Mouse (Mus musculus): Measurements from ENCODE around the gene Zbtb22.

Zbtb22 gene

DNA sequence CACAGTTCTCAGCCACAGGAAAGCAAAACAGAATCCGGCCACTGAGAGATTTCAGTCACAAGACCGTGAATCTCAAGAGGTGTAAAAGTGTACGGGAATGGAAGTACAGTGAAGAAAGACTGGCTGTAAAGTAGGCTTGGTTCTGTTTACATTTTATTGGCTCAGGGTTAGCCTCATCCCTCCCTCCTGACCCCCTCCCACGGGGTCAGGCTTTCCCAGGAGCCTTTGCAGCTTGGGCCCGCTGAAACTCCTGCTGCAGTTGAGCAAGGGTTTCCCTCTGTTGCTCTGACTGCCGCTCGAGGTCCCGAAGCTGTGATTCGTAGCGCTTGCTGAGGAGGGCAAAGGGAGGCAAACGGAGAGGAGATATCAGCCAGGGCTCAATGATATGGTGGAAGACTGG lies 23.1 kb downstream of the Zbtb22 start:
- POLR2A ChIA-PET, result interaction anchor here (1.9 to 20.4 kb wide), 11 partner anchors 8 to 179 kb away, joined by 5 to 528 read pairs (median 26); partner anchors contain the start of genes B3galt4 (in 4 of the 4), Rps18 (in 3 of the 4), Vps52 (in 3 of the 4) and Rgl2 (in 2 of the 4)
- CTCF ChIA-PET, result interaction anchor here in 2 of 4 experiments (0.7 to 2.0 kb wide), 5 partner anchors 8 to 44 kb away, joined by 3 to 8 read pairs (median 4); no protein-coding TSS in a partner anchor

DNA sequence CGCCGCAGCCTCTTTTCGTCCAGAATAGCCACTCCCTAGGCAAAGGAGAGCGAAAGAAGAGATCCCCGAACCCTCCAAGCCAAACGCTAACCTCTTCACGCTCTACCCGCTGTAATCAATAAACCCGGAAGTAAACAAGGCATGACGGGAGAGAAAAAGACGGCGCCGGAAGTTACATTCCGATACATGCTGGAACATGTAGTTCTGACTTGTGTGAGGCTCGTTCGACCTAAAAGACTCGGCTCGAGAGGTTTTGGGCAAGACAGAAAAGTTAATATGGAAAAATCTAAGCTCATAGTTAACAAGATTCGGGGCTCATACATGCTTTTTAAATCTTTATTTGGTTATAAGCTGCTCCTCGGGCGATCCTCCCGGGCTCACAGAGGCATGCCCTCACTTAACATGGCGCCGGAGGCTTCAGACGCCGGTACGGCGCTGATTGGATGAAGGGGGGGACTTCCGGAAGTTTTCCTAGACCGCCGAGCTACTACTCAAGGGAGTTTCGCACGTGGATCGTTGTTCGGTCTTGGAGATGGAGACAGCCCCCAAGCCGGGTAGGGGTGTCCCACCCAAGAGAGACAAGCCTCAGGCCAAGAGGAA lies 24.6 kb downstream of the Zbtb22 start, which contains the start of the genes Pfdn6 and Wdr46:
Gene Pfdn6 (minus strand): TSS at position 138 of the 600 bp plus-strand sequence.
Gene Wdr46 (plus strand): TSS at position 455 of the 600 bp plus-strand sequence.
- POLR2A ChIA-PET, result interaction anchor here (0.6 to 20.4 kb wide), 47 partner anchors 10 to 1068 kb away, joined by 3 to 528 read pairs (median 4); partner anchors contain the start of genes B3galt4 (in 4 of the 4), Rps18 (in 4 of the 4), Vps52 (in 4 of the 4) and Daxx (in 2 of the 4)

DNA sequence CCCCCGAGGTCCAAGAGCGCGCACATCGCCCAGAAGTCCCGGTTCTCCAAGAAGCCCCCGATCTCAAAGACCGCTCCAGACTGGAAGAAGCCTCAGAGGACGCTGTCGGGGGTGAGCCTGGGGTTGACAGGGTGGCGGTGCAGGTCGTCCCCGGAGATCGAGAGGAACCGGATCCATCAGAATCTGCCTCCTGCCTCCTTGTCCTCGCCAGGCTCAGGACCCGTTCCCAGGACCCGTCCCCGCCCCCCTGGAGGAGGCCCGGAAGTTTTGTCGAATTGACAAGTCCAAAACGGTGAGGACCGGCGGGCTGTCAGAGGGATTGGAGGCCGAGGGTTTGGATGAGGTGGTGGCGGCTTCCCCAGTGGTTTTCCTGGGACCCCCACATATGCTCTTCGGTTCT lies 25.3 kb downstream of the Zbtb22 start:
- ChIA-PET CTCF (interaction anchor here in 3 of 4 experiments (0.6 to 2.0 kb wide), 7 partner anchors 9 to 76 kb away, joined by 3 to 4 read pairs (median 3); partner anchors contain the start of gene B3galt4 (in 1 of the 3)), POLR2A (interaction anchor here (0.7 to 20.4 kb wide), 39 partner anchors 9 to 645 kb away, joined by 3 to 528 read pairs (median 5); partner anchors contain the start of genes B3galt4 (in 4 of the 4), Rps18 (in 4 of the 4), Vps52 (in 4 of the 4) and Daxx (in 2 of the 4))

More for the DNA sequence above, 24.6 kb downstream of the Zbtb22 start, which contains the start of the genes Pfdn6 and Wdr46:
- CTCF ChIA-PET, result interaction anchor here in 3 of 4 experiments (0.6 to 2.0 kb wide), 9 partner anchors 9 to 75 kb away, joined by 3 to 8 read pairs (median 3); partner anchors contain the start of gene B3galt4 (in 1 of the 3)

DNA sequence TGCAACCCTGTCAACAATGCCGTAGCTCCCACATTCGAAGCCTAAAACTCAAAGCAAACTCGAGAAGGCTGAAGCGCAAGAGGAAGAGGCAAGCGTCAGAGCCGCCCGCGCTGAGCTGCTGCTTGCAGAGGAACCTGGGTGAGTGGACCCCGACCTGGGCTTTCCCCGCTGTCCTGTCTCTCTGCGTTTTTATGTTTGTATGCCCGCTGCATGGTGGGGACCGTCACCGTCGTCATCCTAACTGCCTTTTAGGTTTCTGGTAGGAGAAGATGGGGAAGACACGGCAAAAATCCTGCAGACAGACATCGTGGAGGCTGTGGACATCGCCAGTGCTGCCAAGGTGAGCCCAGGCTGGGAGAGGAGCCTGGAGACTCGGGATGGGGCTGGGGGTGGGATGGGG lies 25.7 kb downstream of the Zbtb22 start:
- CTCF ChIA-PET, result no interaction called here
- POLR2A ChIA-PET, result interaction anchor here (1.2 to 20.4 kb wide), 13 partner anchors 9 to 117 kb away, joined by 3 to 528 read pairs (median 26); partner anchors contain the start of genes B3galt4 (in 4 of the 4), Rps18 (in 3 of the 4), Vps52 (in 3 of the 4) and Rgl2 (in 2 of the 4)

DNA sequence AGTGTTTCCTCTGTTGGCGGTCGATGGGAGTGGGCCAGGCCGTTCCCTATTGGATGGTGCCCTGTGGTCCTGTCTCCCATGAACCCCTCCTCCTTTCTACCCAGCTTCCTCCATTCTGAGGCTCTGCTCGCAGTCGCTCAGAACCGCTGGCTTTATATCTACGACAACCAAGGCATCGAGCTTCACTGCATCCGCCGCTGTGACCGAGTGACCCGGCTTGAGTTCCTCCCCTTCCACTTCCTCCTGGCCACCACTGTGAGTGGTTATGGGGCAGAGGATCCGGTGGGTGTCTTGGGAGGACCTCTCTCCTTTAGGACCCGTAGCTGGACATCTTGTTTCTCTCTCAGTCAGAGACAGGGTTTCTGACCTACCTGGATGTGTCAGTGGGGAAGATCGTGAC lies 27.8 kb downstream of the Zbtb22 start:
- POLR2A ChIA-PET, result interaction anchor here (0.6 to 20.4 kb wide), 15 partner anchors 8 to 119 kb away, joined by 3 to 528 read pairs (median 4); partner anchors contain the start of genes B3galt4 (in 4 of the 4), Rps18 (in 3 of the 4), Vps52 (in 3 of the 4) and Daxx (in 1 of the 4)
- CTCF ChIA-PET, result interaction anchor here in 2 of 4 experiments (1.0 to 1.5 kb wide), 2 partner anchors 18 kb away, joined by 4 read pairs; no protein-coding TSS in a partner anchor

DNA sequence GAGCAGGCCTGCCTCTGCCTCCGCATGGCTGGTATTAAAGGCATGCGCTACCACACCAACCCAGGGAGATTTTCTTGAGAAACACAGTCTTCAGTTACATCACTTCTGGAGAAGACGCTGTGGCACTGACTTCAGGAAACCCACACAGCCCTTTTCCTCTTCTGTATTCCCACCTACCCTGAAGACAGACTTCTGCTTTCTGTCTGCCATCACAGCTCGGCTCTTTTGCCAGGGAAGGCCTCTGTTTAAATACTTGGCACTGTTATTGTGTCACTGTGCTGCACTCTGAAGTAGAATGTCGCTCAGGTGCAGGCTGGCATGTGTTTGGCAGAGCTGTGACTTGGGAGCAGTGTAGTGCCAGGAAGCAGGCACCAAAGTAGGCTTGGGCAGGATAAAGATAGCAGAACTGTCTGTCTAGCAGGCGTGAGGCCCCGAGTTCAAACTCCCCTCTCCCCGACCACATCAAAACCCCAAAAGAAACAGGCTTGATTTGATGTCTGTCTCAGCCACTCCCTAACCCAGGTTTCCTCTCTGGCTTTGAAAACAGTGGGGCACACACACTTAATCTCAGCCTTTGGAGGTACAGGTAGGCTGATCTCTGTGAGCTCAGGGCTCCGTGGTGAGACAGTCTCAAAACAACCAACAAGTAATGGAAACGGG lies 31.9 kb downstream of the Zbtb22 start:
- POLR2A ChIA-PET, result interaction anchor here in 2 of 4 experiments (0.6 to 11.4 kb wide), 8 partner anchors 8 to 171 kb away, joined by 3 to 528 read pairs (median 4); partner anchors contain the start of genes Pfdn6 (in 1 of the 2), Rgl2 (in 1 of the 2), Rps18 (in 1 of the 2) and Rxrb (in 1 of the 2)
- CTCF ChIA-PET, result no interaction called here

DNA sequence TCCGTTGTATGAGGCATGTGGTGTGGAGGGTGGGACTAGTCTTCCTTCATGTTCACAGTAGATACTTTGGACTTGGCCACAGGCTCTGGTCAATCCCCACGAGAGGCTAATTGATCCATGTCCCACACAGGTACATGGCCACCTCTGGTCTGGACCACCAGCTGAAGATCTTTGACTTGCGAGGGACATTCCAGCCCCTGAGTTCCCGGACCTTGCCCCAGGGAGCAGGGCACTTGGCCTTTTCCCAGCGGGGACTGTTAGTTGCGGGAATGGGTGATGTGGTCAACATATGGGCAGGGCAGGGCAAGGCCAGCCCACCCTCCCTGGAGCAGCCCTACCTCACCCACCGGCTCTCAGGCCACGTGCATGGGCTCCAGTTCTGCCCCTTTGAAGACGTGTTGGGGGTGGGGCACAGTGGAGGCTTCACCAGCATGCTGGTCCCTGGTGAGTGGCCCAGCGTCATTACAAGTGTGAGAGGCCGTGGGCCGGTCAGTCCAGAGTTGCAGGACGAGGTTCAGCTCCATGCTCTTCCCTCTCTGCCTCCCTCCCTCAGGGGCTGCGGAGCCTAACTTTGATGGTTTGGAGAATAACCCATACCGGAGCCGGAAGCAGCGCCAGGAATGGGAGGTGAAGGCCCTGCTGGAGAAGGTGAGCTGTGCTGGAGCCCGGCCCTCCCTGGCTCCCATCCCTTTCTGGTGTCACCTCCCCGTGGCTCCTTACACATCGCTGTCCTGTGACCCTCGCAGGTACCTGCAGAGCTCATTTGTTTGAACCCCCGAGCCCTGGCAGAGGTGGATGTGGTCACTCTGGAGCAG lies 32.6 kb downstream of the Zbtb22 start:
- POLR2A ChIA-PET, result interaction anchor here in 3 of 4 experiments (0.6 to 11.4 kb wide), 11 partner anchors 7 to 170 kb away, joined by 3 to 528 read pairs (median 4); partner anchors contain the start of genes Pfdn6 (in 3 of the 3), Wdr46 (in 3 of the 3), Tapbp (in 2 of the 3) and Zbtb22 (in 2 of the 3)
- CTCF ChIA-PET, result no interaction called here

DNA sequence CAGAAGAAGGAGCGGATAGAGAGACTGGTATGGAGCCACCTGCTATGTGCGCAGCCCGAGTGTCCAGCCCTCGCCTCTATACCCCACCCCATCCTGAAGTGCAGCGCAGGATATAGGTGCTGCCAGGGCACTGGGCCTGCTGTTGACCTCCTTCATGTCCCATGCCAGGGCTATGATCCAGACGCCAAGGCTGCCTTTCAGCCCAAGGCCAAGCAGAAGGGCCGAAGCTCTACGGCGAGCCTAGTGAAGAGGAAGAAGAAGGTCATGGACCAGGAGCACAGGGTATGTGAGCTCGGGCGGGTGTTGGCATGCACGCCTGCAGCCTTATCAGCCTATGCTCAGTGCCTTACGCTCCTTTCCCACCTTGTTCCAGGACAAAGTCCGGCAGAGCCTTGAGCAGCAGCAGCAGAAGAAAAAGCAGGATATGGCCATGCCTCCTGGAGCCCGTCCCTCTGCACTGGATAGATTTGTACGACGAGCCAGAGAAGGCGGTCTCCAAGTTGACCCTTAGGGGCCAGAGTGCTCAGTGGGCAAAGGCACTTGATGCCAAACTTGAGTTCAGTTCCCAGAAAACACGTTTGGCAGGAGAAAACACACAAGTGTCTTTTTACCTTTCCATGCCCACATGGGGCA lies 33.3 kb downstream of the Zbtb22 start:
- ChIA-PET CTCF (no interaction called here), POLR2A (interaction anchor here (0.8 to 11.4 kb wide), 18 partner anchors 8 to 170 kb away, joined by 3 to 528 read pairs (median 18); partner anchors contain the start of genes Pfdn6 (in 4 of the 4), Wdr46 (in 4 of the 4), Daxx (in 2 of the 4) and Rgl2 (in 2 of the 4))

DNA sequence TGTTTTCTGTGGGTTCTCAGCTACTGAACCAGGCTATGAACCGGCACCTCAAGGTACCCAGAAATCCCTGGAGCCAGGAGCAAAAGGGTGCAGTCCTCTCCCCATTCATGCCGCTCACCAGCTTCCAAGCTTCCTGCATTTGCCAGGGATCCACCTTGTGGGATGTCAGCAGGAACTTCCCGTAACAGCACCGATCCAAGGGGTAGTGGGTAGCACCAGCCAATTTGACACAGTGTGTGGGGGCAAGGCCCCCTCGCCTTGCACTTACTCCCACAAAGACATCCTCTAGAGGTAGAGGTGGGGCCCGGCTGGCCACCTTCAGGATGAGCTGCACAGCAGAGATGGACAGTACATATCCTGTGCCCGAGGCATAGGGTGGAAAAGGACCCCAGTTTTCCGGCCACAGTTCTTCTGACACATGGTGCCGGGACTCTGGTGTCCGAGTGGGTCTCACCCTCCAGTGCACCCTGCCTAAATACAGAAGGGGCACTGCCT lies 34.5 kb downstream of the Zbtb22 start:
- CTCF ChIA-PET, result interaction anchor here (0.6 to 1.0 kb wide), 6 partner anchors 10 to 151 kb away, joined by 3 to 4 read pairs (median 3); partner anchors contain the start of genes Wdr46 (in 3 of the 4) and Pfdn6 (in 2 of the 4)
- POLR2A ChIA-PET, result interaction anchor here (0.5 to 11.4 kb wide), 52 partner anchors 9 to 654 kb away, joined by 3 to 528 read pairs (median 8); partner anchors contain the start of genes Pfdn6 (in 4 of the 4), Wdr46 (in 4 of the 4), Daxx (in 3 of the 4) and Tapbp (in 3 of the 4)

DNA sequence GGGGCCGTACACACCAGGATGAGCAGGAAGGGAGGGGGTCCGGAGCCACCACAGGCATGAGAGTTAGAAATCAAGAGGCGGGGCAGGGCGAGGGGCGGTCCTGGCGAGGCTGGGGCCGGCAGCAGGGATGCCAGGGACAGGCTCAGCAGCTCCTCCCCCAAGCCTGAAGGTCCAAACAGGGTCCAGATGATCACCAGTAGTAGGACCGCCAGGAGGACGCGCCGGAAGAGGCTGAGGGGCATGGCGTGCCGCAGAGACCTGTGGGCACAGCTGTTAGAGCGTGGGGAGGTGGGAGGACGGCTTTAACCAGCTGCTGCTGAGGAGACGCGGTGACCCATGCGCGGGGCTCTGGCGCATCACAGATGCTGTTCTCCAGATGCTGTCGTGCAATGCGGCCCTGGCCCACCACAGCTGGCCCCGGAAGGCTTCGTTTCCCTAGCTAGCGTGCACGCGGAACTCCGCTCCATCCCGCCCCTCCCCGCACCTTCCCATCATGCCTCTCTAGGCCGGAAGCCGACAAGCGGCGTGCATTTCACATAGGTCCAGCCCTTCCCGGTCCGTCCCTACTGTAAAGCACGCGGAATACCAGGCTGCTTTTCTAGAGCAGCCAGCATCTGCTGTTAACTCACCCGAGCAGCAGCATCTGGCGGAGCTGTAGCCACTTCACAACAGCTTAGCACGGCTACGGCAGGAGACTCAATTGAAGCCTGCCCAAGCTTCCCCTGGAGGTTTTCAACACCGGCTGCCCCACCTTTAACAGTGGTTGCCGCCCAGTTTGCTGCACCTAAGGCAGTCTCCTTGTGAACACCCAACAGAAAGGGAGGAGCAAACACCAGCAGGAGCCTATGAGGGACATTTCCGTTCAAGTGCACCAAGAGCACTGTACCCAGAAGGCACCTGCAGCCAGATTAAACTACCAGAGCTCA lies 35.6 kb downstream of the Zbtb22 start, which contains the start of gene B3galt4:
Gene B3galt4 (minus strand): TSS at position 468 of the 926 bp plus-strand sequence.
- POLR2A ChIA-PET, result interaction anchor here (0.5 to 11.4 kb wide), 121 partner anchors 8 to 653 kb away, joined by 3 to 528 read pairs (median 5); partner anchors contain the start of genes Daxx (in 4 of the 4), Ndufa7 (in 4 of the 4), Pfdn6 (in 4 of the 4) and Rps28 (in 4 of the 4)
- CTCF ChIA-PET, result interaction anchor here (0.6 to 1.7 kb wide), 17 partner anchors 11 to 1025 kb away, joined by 3 to 11 read pairs (median 3); partner anchors contain the start of genes Pfdn6 (in 2 of the 4) and Wdr46 (in 2 of the 4)

DNA sequence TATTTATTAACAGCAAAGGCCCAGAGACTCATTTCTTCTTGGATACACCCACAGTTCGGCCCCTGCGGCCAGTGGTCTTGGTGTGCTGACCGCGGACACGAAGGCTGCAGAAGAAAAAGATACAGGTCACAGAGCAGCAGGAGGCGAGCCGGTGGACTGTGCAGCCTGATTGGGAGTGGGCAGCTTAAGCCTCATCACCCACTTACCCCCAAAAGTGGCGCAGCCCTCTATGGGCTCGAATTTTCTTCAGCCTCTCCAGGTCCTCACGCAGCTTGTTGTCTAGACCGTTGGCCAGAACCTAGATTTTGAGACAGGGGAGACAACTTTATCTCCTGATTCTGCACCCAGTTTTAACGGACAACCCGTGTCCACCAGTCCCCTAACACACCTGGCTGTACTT lies 36.3 kb downstream of the Zbtb22 start:
- POLR2A ChIA-PET, result interaction anchor here (0.6 to 11.4 kb wide), 94 partner anchors 9 to 652 kb away, joined by 3 to 528 read pairs (median 6); partner anchors contain the start of genes Pfdn6 (in 4 of the 4), Wdr46 (in 4 of the 4), Daxx (in 3 of the 4) and H2-DMa (in 3 of the 4)
- CTCF ChIA-PET, result interaction anchor here in 3 of 4 experiments (0.6 to 1.7 kb wide), 7 partner anchors 16 to 1024 kb away, joined by 3 to 11 read pairs (median 4); no protein-coding TSS in a partner anchor

DNA sequence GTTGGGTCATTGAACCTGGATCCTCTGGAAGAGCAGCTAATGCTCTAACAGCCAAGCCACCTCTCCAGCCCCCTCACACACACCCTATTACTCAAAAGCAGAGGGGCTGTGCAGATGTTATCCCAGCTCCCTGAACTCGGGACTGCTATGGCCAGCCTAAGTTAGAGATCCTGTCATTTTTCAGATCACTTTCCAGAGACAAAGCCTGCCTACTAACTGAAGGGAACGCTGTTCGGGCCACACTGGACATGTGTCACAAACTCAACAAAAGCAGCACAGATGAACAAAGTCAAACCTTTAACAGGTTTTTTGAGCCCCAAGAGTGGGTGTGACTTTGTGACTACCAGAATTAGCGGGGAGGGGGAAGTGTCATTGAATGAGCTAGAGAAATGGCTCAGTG lies 37.2 kb downstream of the Zbtb22 start:
- CTCF ChIA-PET, result no interaction called here
- POLR2A ChIA-PET, result interaction anchor here (0.8 to 11.4 kb wide), 48 partner anchors 9 to 193 kb away, joined by 3 to 528 read pairs (median 8); partner anchors contain the start of genes Daxx (in 3 of the 4), H2-DMa (in 3 of the 4), Pfdn6 (in 3 of the 4) and Rxrb (in 3 of the 4)

DNA sequence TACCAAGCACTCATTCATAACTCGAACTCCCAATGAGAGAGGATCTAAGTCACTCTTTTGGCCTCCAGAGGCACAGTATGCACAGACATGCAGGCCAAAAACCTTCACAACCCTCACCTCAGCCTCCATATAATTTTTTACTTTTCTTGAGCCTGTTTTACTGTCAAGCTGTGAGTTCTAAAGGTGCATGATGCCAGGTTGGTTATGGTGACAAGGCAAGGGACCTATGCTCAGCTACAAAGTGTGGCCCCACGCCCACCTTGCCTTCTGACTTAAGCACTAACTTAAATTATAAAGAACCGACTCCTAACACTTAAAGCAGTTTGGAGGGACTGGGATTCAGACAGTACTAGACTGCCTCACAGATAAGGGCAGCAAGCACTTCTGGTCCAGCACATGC lies 37.6 kb downstream of the Zbtb22 start:
- POLR2A ChIA-PET, result interaction anchor here (0.6 to 11.4 kb wide), 47 partner anchors 8 to 193 kb away, joined by 3 to 528 read pairs (median 7); partner anchors contain the start of genes Daxx (in 3 of the 4), H2-DMa (in 3 of the 4), Pfdn6 (in 3 of the 4) and Rxrb (in 3 of the 4)

DNA sequence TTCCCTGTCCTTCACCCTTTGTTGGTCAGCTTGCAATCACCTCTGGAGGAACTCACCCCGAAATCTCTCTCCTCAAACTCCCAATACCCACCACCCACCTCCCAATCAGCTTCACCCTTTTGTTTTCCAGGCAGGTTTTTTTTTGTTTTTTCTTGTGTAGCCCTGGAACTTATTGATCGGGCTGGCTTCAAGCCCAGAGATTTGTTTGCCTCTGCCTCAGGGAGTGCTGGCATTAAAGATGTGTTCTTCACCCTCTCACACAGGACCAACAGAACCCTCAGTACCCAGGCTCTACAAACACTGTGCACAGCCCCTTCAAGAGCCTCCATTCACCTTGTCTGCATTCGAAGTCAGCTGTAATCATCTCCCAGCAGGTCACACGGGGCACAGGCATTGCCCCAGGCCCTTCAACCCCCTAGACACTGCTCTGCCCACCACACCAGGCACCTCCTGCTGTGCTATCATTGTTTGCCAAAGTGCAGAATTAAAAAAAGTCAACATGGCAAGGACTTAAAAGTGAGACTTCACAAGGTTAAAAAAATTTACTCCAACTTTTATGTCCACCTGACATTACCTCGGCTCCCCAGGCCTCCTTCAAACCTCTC lies 38.4 kb downstream of the Zbtb22 start:
- CTCF ChIA-PET, result interaction anchor here in 1 of 4 experiments (4.7 kb wide), 1 partner anchor 15 kb away, joined by 15 read pairs; no protein-coding TSS in a partner anchor
- POLR2A ChIA-PET, result interaction anchor here (0.6 to 11.4 kb wide), 55 partner anchors 8 to 651 kb away, joined by 3 to 528 read pairs (median 10); partner anchors contain the start of genes Daxx (in 3 of the 4), Pfdn6 (in 3 of the 4), Rxrb (in 3 of the 4) and Slc39a7 (in 3 of the 4)

More for the DNA sequence above, 37.6 kb downstream of the Zbtb22 start:
- CTCF ChIA-PET, result no interaction called here

Data from embryonic stem cell, embryonic (primary cell).